ENCODE assay signal across 34 mouse cellular contexts in genomic region chr5:117165946-117166345, GRCm38 (mm10).
"Had no signal": no experiment of that assay in that cellular context is flagged by ENCODE, and none has a peak within 500 bp of the region (broad histone marks: within the 10 kb centered on the region; RNA-seq: fewer than 3 reads in every experiment).

No protein-coding gene starts in this region.

- H3K4me3 ChIP-seq: heart, embryonic 10.5 days; heart, embryonic 12.5 days; heart, embryonic 13.5 days; heart, embryonic 15.5 days; hindbrain, embryonic 10.5 days; hindbrain, embryonic 12.5 days; hindbrain, embryonic 13.5 days; hindbrain, embryonic 15.5 days; intestine, embryonic 15.5 days; layer of hippocampus, adult 2 months had no signal

- ATAC-seq: hindbrain, embryonic 16.5 days; hindbrain, postnatal 0 days; inflammation-experienced regulatory T-cells, adult 6 months; intestine, embryonic 15.5 days; intestine, embryonic 16.5 days; intestine, postnatal 0 days had no signal

- H3K36me3 ChIP-seq: heart, embryonic 12.5 days; heart, embryonic 15.5 days; hindbrain, embryonic 10.5 days; hindbrain, embryonic 12.5 days; hindbrain, embryonic 13.5 days; hindbrain, embryonic 15.5 days had no signal

- H3K27ac ChIP-seq: heart, embryonic 10.5 days; heart, embryonic 13.5 days; heart, embryonic 15.5 days; hindbrain, embryonic 10.5 days; hindbrain, embryonic 12.5 days; hindbrain, embryonic 13.5 days; hindbrain, embryonic 14.5 days; hindbrain, embryonic 15.5 days; hindbrain, postnatal 0 days; intestine, embryonic 15.5 days; kidney, postnatal 0 days; layer of hippocampus, adult 2 months had no signal

- DNase-seq: heart, postnatal 10 days; heart, postnatal 14 days; heart, postnatal 36 days; heart, postnatal 4 days; kidney, adult 11 months; kidney, adult 18-20 months; kidney, adult 2 months; kidney, adult 8-10 months; kidney, adult 9 months; kidney, postnatal 10 days; kidney, postnatal 14 days; kidney, postnatal 25 days; kidney, postnatal 36 days; kidney, postnatal 4 days; layer of hippocampus, adult 9-11 months; layer of hippocampus, postnatal 36 days had no signal

- H3K9ac ChIP-seq: heart, embryonic 12.5 days; heart, embryonic 13.5 days; heart, embryonic 15.5 days; hindbrain, embryonic 12.5 days; hindbrain, embryonic 13.5 days; hindbrain, embryonic 14.5 days; hindbrain, embryonic 15.5 days; intestine, embryonic 15.5 days had no signal

- H3K27me3 ChIP-seq: heart, embryonic 12.5 days; heart, embryonic 13.5 days; heart, embryonic 15.5 days; hindbrain, embryonic 12.5 days; hindbrain, embryonic 13.5 days; hindbrain, embryonic 15.5 days; intestine, embryonic 15.5 days had no signal

- H3K4me1 ChIP-seq: heart, embryonic 12.5 days; heart, embryonic 13.5 days; heart, embryonic 15.5 days; hindbrain, embryonic 13.5 days; hindbrain, embryonic 15.5 days had no signal

- H3K4me2 ChIP-seq: heart, embryonic 11.5 days; heart, embryonic 12.5 days; heart, embryonic 13.5 days; heart, embryonic 15.5 days; hindbrain, embryonic 12.5 days; hindbrain, embryonic 13.5 days; hindbrain, embryonic 14.5 days; hindbrain, embryonic 15.5 days; intestine, embryonic 15.5 days had no signal

- H3K9me3 ChIP-seq: heart, embryonic 10.5 days; heart, embryonic 13.5 days; heart, embryonic 15.5 days; hindbrain, embryonic 10.5 days; hindbrain, embryonic 12.5 days; hindbrain, embryonic 13.5 days; hindbrain, embryonic 15.5 days; intestine, embryonic 15.5 days had no signal
